Mouse (Mus musculus): ENCODE measurements around the gene Med4.

DNA sequence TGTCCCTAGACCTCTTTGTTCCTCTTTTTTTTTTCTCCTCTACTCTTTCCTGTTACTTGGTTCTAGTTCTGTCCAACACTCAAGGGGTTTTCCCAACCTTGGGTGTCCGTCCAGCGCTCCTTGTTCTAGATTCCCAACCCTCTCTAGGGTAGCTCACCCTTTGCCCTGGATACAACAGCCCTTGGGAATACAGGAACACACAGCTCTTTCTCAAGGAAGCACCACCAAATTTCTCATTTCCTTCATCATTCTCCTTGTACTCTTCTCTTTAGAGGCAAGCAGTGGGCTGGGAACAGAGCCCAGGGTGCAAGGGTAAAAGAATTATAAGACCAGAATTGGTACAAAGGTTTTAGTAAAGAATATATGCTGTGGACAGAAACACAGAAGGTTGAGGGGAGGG, 25.8 kb downstream of the Med4 start:
- TF ChIP-seq POLR2A (IDR thresholded peaks at IDR 0.05; ENCODE audit: insufficient read depth, low read depth, low read length) (no peak), CTCF (IDR thresholded peaks at IDR 0.05) (no peak), EP300 (IDR thresholded peaks at IDR 0.05; ENCODE audit: insufficient read depth, low read depth, low read length) (no peak)
